ENCODE assay signal across 8 mouse cellular contexts in the genomic region with DNA sequence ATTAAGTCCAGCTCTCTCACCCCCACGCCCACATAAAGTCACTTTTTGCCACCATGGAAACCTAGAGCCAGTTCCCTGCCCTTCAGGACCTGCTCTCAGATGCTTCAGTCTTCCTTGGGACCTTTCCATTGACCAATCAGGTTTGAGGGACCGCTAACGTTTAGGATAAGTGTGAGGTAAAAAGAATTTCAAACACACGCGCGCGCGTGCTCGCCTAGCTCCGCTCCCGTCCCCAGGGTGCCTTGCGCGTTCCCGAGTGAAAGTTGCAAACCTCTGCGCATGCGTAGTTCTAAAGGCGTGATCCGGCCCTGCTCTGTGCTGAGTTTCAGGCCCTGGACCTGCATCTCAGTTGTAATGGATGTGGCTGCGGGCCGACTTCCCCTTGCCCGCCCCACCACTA. TPM values are rescaled to one million over a fixed set of nuclear protein-coding genes. Genes with fewer than 3 reads are reported as not detected.
DNase-seq lines count a peak whose midpoint lies in the region; ATAC-seq and TF ChIP-seq lines count a peak whose summit lies in the region.

No protein-coding gene starts in this region.

- H3K9me3 ChIP-seq in hindbrain, embryonic 16.5 days (ENCODE audit: control insufficient read depth, low read length) = no peaks in the 10 kb centered on the region

- peak overlapping the region; percentile 63 for H3K4me3 ChIP-seq in gastrocnemius, adult 2 months
- H3K4me3 ChIP-seq in hindbrain, embryonic 16.5 days (ENCODE audit: low read length) = peak overlapping the region; percentile 28
- H3K4me3 ChIP-seq in left cerebral cortex, adult 2 months = peak overlapping the region; percentile 28

- intact Hi-C loops in gastrocnemius, adult 2 months (cut with DNase I) = no loop called here
- intact Hi-C loops in left cerebral cortex, adult 2 months (cut with DNase I) = no loop called here

- peak overlapping the region; percentile 51 for H3K4me2 ChIP-seq in hindbrain, embryonic 16.5 days (ENCODE audit: low read length)

- DNase-seq in R1 (ENCODE audit: low read depth, low spot score) = peak; percentile 90
- peak; percentile 84 for DNase-seq in gastrocnemius, adult 2 months
- peak; percentile 55 to 65 for DNase-seq in left cerebral cortex, adult 2 months (ENCODE audit: extremely low spot score in 1 of 2, low spot score in 2 of 2)
- peak; percentile 81 for DNase-seq in lung, postnatal 36 days
- peak; percentile 64 for DNase-seq in ovary, postnatal 36 days (ENCODE audit: low spot score)
- peak; percentile 72 to 76 for DNase-seq in thymus, postnatal 36 days

- peak overlapping the region; percentile 72 for H3K27ac ChIP-seq in gastrocnemius, adult 2 months
- H3K27ac ChIP-seq in hindbrain, embryonic 16.5 days (ENCODE audit: low read depth, low read length) = no peak overlapping the region
- no peak overlapping the region for H3K27ac ChIP-seq in left cerebral cortex, adult 2 months

- WGBS in hindbrain, embryonic 16.5 days = 45% methylated on average over 21 of the region's 21 CpGs

- ATAC-seq in common myeloid progenitor, adult 5-6 weeks (replicated peaks; ENCODE audit: low read depth, poor library complexity, severe bottlenecking) = peak; percentile 61
- ATAC-seq in hindbrain, embryonic 16.5 days = 0 out of 2 replicates have a peak, but pooled peaks have one; percentile 15

- peaks cover 2% of the 10 kb centered on the region; the same call in 1 of the 2 replicates for H3K4me1 ChIP-seq in hindbrain, embryonic 16.5 days (ENCODE audit: control insufficient read depth, insufficient read depth, low read depth, low read length)

- no peaks in the 10 kb centered on the region for H3K27me3 ChIP-seq in hindbrain, embryonic 16.5 days (replicated peaks; ENCODE audit: control insufficient read depth, insufficient read depth, low read length)

- no peak overlapping the region for H3K9ac ChIP-seq in hindbrain, embryonic 16.5 days (ENCODE audit: low read depth, low read length)

- no peak for TF ChIP-seq CTCF in gastrocnemius, adult 2 months (IDR thresholded peaks at IDR 0.05)
- TF ChIP-seq CTCF in left cerebral cortex, adult 2 months (IDR thresholded peaks at IDR 0.05) = no peak

- no peaks in the 10 kb centered on the region for H3K36me3 ChIP-seq in hindbrain, embryonic 16.5 days (ENCODE audit: control insufficient read depth, insufficient read depth, low read length)

RNA-seq across cellular contexts. Expression of gene Agtrap, which starts 12.6 kb away (rescaled TPM):
- total RNA-seq in common myeloid progenitor, adult 5-6 weeks (2017) = 23.6 and 31.2 TPM in 2 replicates
- total RNA-seq in gastrocnemius, adult 2 months (2021) = 10 to 100 TPM in 1 of 2 experiments, 1 to 10 TPM in 1; 9.8 to 12.6 TPM
- 7.4 and 9.3 TPM in 2 replicates for polyA plus RNA-seq in hindbrain, embryonic 16.5 days (2015; fragmentation: Nextera tagmentation; extraction: Ambion mirVana)
- 10 to 100 TPM in 1 of 2 experiments, 1 to 10 TPM in 1; 6.6 to 10.2 TPM for total RNA-seq in left cerebral cortex, adult 2 months (2021)

RNA-seq across cellular contexts. Expression of gene Mthfr, which starts 36.4 kb away (rescaled TPM):
- 5.9 and 8.6 TPM in 2 replicates for total RNA-seq in common myeloid progenitor, adult 5-6 weeks (2017)
- 10 to 100 TPM in 1 of 2 experiments, 1 to 10 TPM in 1; 6.9 to 14.2 TPM for total RNA-seq in gastrocnemius, adult 2 months (2021)
- polyA plus RNA-seq in hindbrain, embryonic 16.5 days (2015; fragmentation: Nextera tagmentation; extraction: Ambion mirVana) = 16.5 and 18.5 TPM in 2 replicates
- 10 to 100 TPM; 30.7 to 32.0 TPM for total RNA-seq in left cerebral cortex, adult 2 months (2021)

RNA-seq across cellular contexts. Expression of gene Clcn6, which starts 36.6 kb away (rescaled TPM):
- 1.4 and 6.4 TPM in 2 replicates for total RNA-seq in common myeloid progenitor, adult 5-6 weeks (2017)
- total RNA-seq in gastrocnemius, adult 2 months (2021) = 1 to 10 TPM; 4.7 to 5.0 TPM
- 29.9 and 33.5 TPM in 2 replicates for polyA plus RNA-seq in hindbrain, embryonic 16.5 days (2015; fragmentation: Nextera tagmentation; extraction: Ambion mirVana)
- 10 to 100 TPM; 81.4 to 84.4 TPM for total RNA-seq in left cerebral cortex, adult 2 months (2021)

RNA-seq across cellular contexts. Expression of gene Mad2l2, which starts 54.9 kb away (rescaled TPM):
- 8.4 and 17.2 TPM in 2 replicates for total RNA-seq in common myeloid progenitor, adult 5-6 weeks (2017)
- 10 to 100 TPM; 10.3 to 18.0 TPM for total RNA-seq in gastrocnemius, adult 2 months (2021)
- polyA plus RNA-seq in hindbrain, embryonic 16.5 days (2015; fragmentation: Nextera tagmentation; extraction: Ambion mirVana) = 98.0 and 105 TPM in 2 replicates
- 10 to 100 TPM; 14.2 to 16.1 TPM for total RNA-seq in left cerebral cortex, adult 2 months (2021)

RNA-seq across cellular contexts. Expression of gene Draxin, which starts 55.2 kb away (rescaled TPM):
- total RNA-seq in common myeloid progenitor, adult 5-6 weeks (2017) = 0.09 TPM in 1 of 2 replicates, not detected in the other
- total RNA-seq in gastrocnemius, adult 2 months (2021) = under 1 TPM in 1 of 2 experiments, not detected in 1; 0.03 TPM
- 12.0 and 14.9 TPM in 2 replicates for polyA plus RNA-seq in hindbrain, embryonic 16.5 days (2015; fragmentation: Nextera tagmentation; extraction: Ambion mirVana)
- total RNA-seq in left cerebral cortex, adult 2 months (2021) = under 1 TPM; 0.20 to 0.30 TPM

Comparison
In these comparisons a context has a peak if more than half of its experiments do, and no peak if none do; other contexts are left out.
1. RNA of gene Clcn6, which starts 36.6 kb away (total RNA-seq): 81.4 to 84.4 TPM in left cerebral cortex, adult 2 months; 1.4 to 6.4 TPM in common myeloid progenitor, adult 5-6 weeks and 4.7 to 5.0 TPM in gastrocnemius, adult 2 months; every median in the first group is over 10 times any median in the second.
2. Peak in every context shown above with its lines, with median percentiles within 50 percentile points of each other: DNase-seq and H3K4me3 ChIP-seq.